Mouse (Mus musculus): ENCODE data around the gene Gpr107. TPM values are rescaled to one million over a fixed set of nuclear protein-coding genes. Genes with fewer than 3 reads are reported as not detected.
A peak's percentile ranks its signal among the peaks of the same experiment; 100 is the strongest.

Gpr107 gene
- polyA plus RNA-seq, 1 experiment from 2014 or later: 28.7 TPM

- H3K9me3 ChIP-seq: no peaks in the 10 kb centered on the region
- no peak overlapping the region for H3K4me3 ChIP-seq
- no peaks in the 10 kb centered on the region for H3K27me3 ChIP-seq (replicated peaks; ENCODE audit: low read depth, poor library complexity, severe bottlenecking)
- DNase-seq (ENCODE audit: low spot score): no peak
- H3K36me3 ChIP-seq (replicated peaks): peaks cover 71% of the 10 kb centered on the region
- no peak overlapping the region for H3K27ac ChIP-seq (replicated peaks)
- H3K4me1 ChIP-seq: no peaks in the 10 kb centered on the region
- 88% methylated on average over 16 of the region's 16 CpGs for WGBS
These were observed 62.2 kb downstream of the Gpr107 start for GRCm38 (mm10) chr2:31214211-31214796.

GRCm38 (mm10) chr2:31218611-31219010 lies 66.5 kb downstream of the Gpr107 start:
- WGBS: 84% methylated on average over 3 of the region's 3 CpGs

GRCm38 (mm10) chr2:31219470-31219869 lies 67.4 kb downstream of the Gpr107 start:
- Histone ChIP-seq H3K4me3 (no peak overlapping the region), H3K4me1 (no peaks in the 10 kb centered on the region), H3K36me3 (replicated peaks) (peaks cover 24% of the 10 kb centered on the region), H3K9me3 (no peaks in the 10 kb centered on the region), H3K27ac (replicated peaks) (no peak overlapping the region), H3K27me3 (replicated peaks; ENCODE audit: low read depth, poor library complexity, severe bottlenecking) (no peaks in the 10 kb centered on the region)
- WGBS: 81% methylated on average over 6 of the region's 6 CpGs
- DNase-seq (ENCODE audit: low spot score): no peak

More at GRCm38 (mm10) chr2:31218611-31219010, 66.5 kb downstream of the Gpr107 start:
- no peaks in the 10 kb centered on the region for H3K27me3 ChIP-seq (replicated peaks; ENCODE audit: low read depth, poor library complexity, severe bottlenecking)
- no peak overlapping the region for H3K4me3 ChIP-seq
- H3K4me1 ChIP-seq: no peaks in the 10 kb centered on the region
- peaks cover 32% of the 10 kb centered on the region for H3K36me3 ChIP-seq (replicated peaks)
- H3K27ac ChIP-seq (replicated peaks): no peak overlapping the region
- no peaks in the 10 kb centered on the region for H3K9me3 ChIP-seq
- DNase-seq (ENCODE audit: low spot score): no peak

GRCm38 (mm10) chr2:31220844-31221243 lies 68.7 kb downstream of the Gpr107 start:
- WGBS: 73% methylated on average over 7 of the region's 7 CpGs

GRCm38 (mm10) chr2:31221582-31221981 lies 69.5 kb downstream of the Gpr107 start:
- no peaks in the 10 kb centered on the region for H3K27me3 ChIP-seq (replicated peaks; ENCODE audit: low read depth, poor library complexity, severe bottlenecking)
- 85% methylated on average over 5 of the region's 5 CpGs for WGBS
- DNase-seq (ENCODE audit: low spot score): no peak
- 0 out of 2 replicates have a peak, but pooled peaks cover 5% of the 10 kb centered on the region for H3K36me3 ChIP-seq (replicated peaks)
- no peaks in the 10 kb centered on the region for H3K4me1 ChIP-seq
- H3K4me3 ChIP-seq: no peak overlapping the region
- H3K9me3 ChIP-seq: peaks cover 11% of the 10 kb centered on the region
- H3K27ac ChIP-seq (replicated peaks): no peak overlapping the region

More at GRCm38 (mm10) chr2:31220844-31221243, 68.7 kb downstream of the Gpr107 start:
- no peak overlapping the region for H3K27ac ChIP-seq (replicated peaks)
- peaks cover 10% of the 10 kb centered on the region for H3K36me3 ChIP-seq (replicated peaks)
- DNase-seq (ENCODE audit: low spot score): no peak
- H3K27me3 ChIP-seq (replicated peaks; ENCODE audit: low read depth, poor library complexity, severe bottlenecking): no peaks in the 10 kb centered on the region
- peaks cover 3% of the 10 kb centered on the region; the same call in 1 of the 2 replicates for H3K9me3 ChIP-seq
- no peaks in the 10 kb centered on the region for H3K4me1 ChIP-seq
- no peak overlapping the region for H3K4me3 ChIP-seq

- Histone ChIP-seq H3K36me3 (replicated peaks) (no peaks in the 10 kb centered on the region), H3K27ac (replicated peaks) (no peak overlapping the region), H3K4me3 (no peak overlapping the region), H3K9me3 (peaks cover 14% of the 10 kb centered on the region), H3K4me1 (no peaks in the 10 kb centered on the region), H3K27me3 (replicated peaks; ENCODE audit: low read depth, poor library complexity, severe bottlenecking) (no peaks in the 10 kb centered on the region)
- WGBS: 53% methylated on average over 1 of the region's 1 CpGs
- no peak for DNase-seq (ENCODE audit: low spot score)
These were observed 76.7 kb downstream of the Gpr107 start for GRCm38 (mm10) chr2:31228768-31229311.

- peaks cover 28% of the 10 kb centered on the region for H3K27me3 ChIP-seq (replicated peaks; ENCODE audit: low read depth, poor library complexity, severe bottlenecking)
- H3K9me3 ChIP-seq: no peaks in the 10 kb centered on the region
- DNase-seq (ENCODE audit: low spot score): peak; percentile 60
- H3K36me3 ChIP-seq (replicated peaks): no peaks in the 10 kb centered on the region
- WGBS: 33% methylated on average over 23 of the region's 23 CpGs
- peaks cover 26% of the 10 kb centered on the region for H3K4me1 ChIP-seq
- H3K27ac ChIP-seq (replicated peaks): peak overlapping the region; percentile 44; the same call in 1 of the 2 replicates
- H3K4me3 ChIP-seq: peak overlapping the region; percentile 44
These were observed 87.1 kb downstream of the Gpr107 start for GRCm38 (mm10) chr2:31239203-31239696.

- no peak for DNase-seq (ENCODE audit: low spot score)
- Histone ChIP-seq H3K27ac (replicated peaks) (no peak overlapping the region), H3K27me3 (replicated peaks; ENCODE audit: low read depth, poor library complexity, severe bottlenecking) (peaks cover 34% of the 10 kb centered on the region), H3K9me3 (no peaks in the 10 kb centered on the region), H3K36me3 (replicated peaks) (no peaks in the 10 kb centered on the region), H3K4me3 (peak overlapping the region; percentile 44), H3K4me1 (peaks cover 32% of the 10 kb centered on the region)
- 78% methylated on average over 6 of the region's 6 CpGs for WGBS
These were observed 87.7 kb downstream of the Gpr107 start for GRCm38 (mm10) chr2:31239833-31240232.

- Histone ChIP-seq H3K36me3 (replicated peaks) (no peaks in the 10 kb centered on the region), H3K9me3 (no peaks in the 10 kb centered on the region), H3K4me3 (no peak overlapping the region), H3K4me1 (peaks cover 47% of the 10 kb centered on the region), H3K27me3 (replicated peaks; ENCODE audit: low read depth, poor library complexity, severe bottlenecking) (peaks cover 39% of the 10 kb centered on the region), H3K27ac (replicated peaks) (no peak overlapping the region)
- WGBS: 7% methylated on average over 7 of the region's 7 CpGs
- no peak for DNase-seq (ENCODE audit: low spot score)
These were observed 89.5 kb downstream of the Gpr107 start for GRCm38 (mm10) chr2:31241639-31242038.

- peaks cover 69% of the 10 kb centered on the region for H3K4me1 ChIP-seq
- no peak overlapping the region; the same call in 1 of the 2 replicates for H3K27ac ChIP-seq (replicated peaks)
- H3K36me3 ChIP-seq (replicated peaks): peaks cover 17% of the 10 kb centered on the region
- 82% methylated on average over 8 of the region's 8 CpGs for WGBS
- H3K4me3 ChIP-seq: no peak overlapping the region
- H3K9me3 ChIP-seq: no peaks in the 10 kb centered on the region
- peaks cover 39% of the 10 kb centered on the region for H3K27me3 ChIP-seq (replicated peaks; ENCODE audit: low read depth, poor library complexity, severe bottlenecking)
- no peak for DNase-seq (ENCODE audit: low spot score)
These were observed 92.1 kb downstream of the Gpr107 start for GRCm38 (mm10) chr2:31244216-31244615.

- H3K9me3 ChIP-seq: no peaks in the 10 kb centered on the region
- peak overlapping the region; percentile 98 for H3K4me3 ChIP-seq
- 8% methylated on average over 5 of the region's 5 CpGs for WGBS
- H3K36me3 ChIP-seq (replicated peaks): peaks cover 25% of the 10 kb centered on the region
- peaks cover 39% of the 10 kb centered on the region for H3K27me3 ChIP-seq (replicated peaks; ENCODE audit: low read depth, poor library complexity, severe bottlenecking)
- DNase-seq (ENCODE audit: low spot score): no peak
- peak overlapping the region; percentile 94 for H3K27ac ChIP-seq (replicated peaks)
- peaks cover 70% of the 10 kb centered on the region for H3K4me1 ChIP-seq
These were observed 92.9 kb downstream of the Gpr107 start for GRCm38 (mm10) chr2:31245051-31245450.

GRCm38 (mm10) chr2:31245491-31246141 lies 93.5 kb downstream of the Gpr107 start, which contains the start of gene Ncs1:
TSS of gene Ncs1 (plus strand) at chr2:31245823.
- Histone ChIP-seq H3K4me3 (peak within 1 kb of the TSS; percentile 98), H3K36me3 (replicated peaks) (peaks cover 30% of the 10 kb centered on the region), H3K27ac (replicated peaks) (peak within 1 kb of the TSS; percentile 94), H3K27me3 (replicated peaks; ENCODE audit: low read depth, poor library complexity, severe bottlenecking) (peaks cover 39% of the 10 kb centered on the region), H3K4me1 (peaks cover 72% of the 10 kb centered on the region), H3K9me3 (no peaks in the 10 kb centered on the region)
- under 1% methylated on average over 89 of the region's 89 CpGs for WGBS
- peak; percentile 87 for DNase-seq (ENCODE audit: low spot score)
